Mouse (Mus musculus) kidney, embryonic 15.5 days (tissue): ENCODE measurements around the gene Rhbdl3. TPM values are rescaled to one million over a fixed set of nuclear protein-coding genes. Genes with fewer than 3 reads are reported as not detected.

Source experiments
- ATAC-seq: fragments of 200-750 bp; cut with Nextera tagmentation; replicated peaks from 2 replicates; pipeline ENCODE4 v1.8.0; 2017; ENCODE audit warnings: moderate TSS enrichment; ENCODE audit not compliant: low FRiP score
- H3K27ac ChIP-seq: fragments of 300-500 bp; sonication (generic); 2 replicates; pipeline ENCODE4 v1.5.1; 2015; ENCODE audit warnings: mild to moderate bottlenecking, inconsistent platforms
- H3K27me3 ChIP-seq: fragments of 300-500 bp; sonication (generic); 2 replicates; pipeline ENCODE4 v1.6.1; 2015; ENCODE audit warnings: inconsistent platforms
- H3K36me3 ChIP-seq: fragments of 300-500 bp; sonication (generic); 2 replicates; pipeline ENCODE4 v1.6.1; 2015; ENCODE audit warnings: inconsistent platforms
- H3K4me1 ChIP-seq: fragments of 300-500 bp; sonication (generic); 2 replicates; pipeline ENCODE4 v1.6.1; 2015; ENCODE audit warnings: inconsistent platforms
- H3K4me2 ChIP-seq: fragments of 300-500 bp; sonication (generic); 2 replicates; pipeline ENCODE4 v1.6.1; 2015; ENCODE audit warnings: moderate library complexity, mild to moderate bottlenecking, inconsistent platforms
- H3K4me3 ChIP-seq: fragments of 300-500 bp; sonication (generic); replicated peaks from 2 replicates; pipeline ENCODE4 v1.5.1; 2015; ENCODE audit warnings: mild to moderate bottlenecking, inconsistent platforms
- H3K9ac ChIP-seq: fragments of 300-500 bp; sonication (generic); 2 replicates; pipeline ENCODE4 v1.6.1; 2015; ENCODE audit warnings: mild to moderate bottlenecking, inconsistent platforms
- H3K9me3 ChIP-seq: fragments of 300-500 bp; sonication (generic); replicated peaks from 2 replicates; pipeline ENCODE4 v1.6.1; 2016; ENCODE audit warnings: inconsistent platforms
- WGBS: fragments of 180-500 bp; shearing (Covaris S2); methylation state at CpG from one replicate; pipeline ENCODE4 v1.1.7; 2015; ENCODE audit warnings: mixed read lengths; 5-methylcytosine and 5-hydroxymethylcytosine counted together
- polyA plus RNA-seq: library from polyadenylated mRNA; unstranded; fragments of >200 nt; fragmentation: Nextera tagmentation; extraction: Ambion mirVana; gene quantifications from 2 replicates; pipeline ENCODE4 v1.2.1, GENCODE M21; 2015

Rhbdl3 gene
- polyA plus RNA-seq, 1 experiment from 2014 or later: 2.9 TPM

DNA sequence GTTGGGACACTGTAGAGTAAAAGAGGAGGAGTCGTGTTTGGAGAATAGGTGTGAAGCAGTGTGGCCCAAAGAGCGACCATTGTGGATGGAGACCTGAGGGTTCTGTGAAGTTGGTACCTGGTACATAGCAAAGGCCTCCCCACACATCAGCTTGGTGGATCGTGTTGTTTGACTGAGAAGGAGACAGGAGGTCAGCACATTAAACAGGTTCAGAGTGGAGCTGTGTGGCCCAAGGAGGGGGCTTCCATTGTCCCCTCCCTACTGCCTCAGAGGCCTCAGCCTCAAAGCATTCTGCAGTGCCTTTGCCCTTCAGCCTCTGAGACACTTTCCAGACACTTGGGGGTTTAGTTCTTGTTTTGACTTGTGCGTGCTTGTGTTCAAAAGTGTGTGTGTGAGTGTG is 13.2 kb downstream of the Rhbdl3 start:
- no peak for ATAC-seq
- H3K4me1 ChIP-seq: 0 out of 2 replicates have a peak, but pooled peaks cover 5% of the 10 kb centered on the region
- H3K9ac ChIP-seq: no peak overlapping the region
- H3K27me3 ChIP-seq: peaks cover 5% of the 10 kb centered on the region; the same call in 1 of the 2 replicates
- no peaks in the 10 kb centered on the region for H3K36me3 ChIP-seq
- H3K4me2 ChIP-seq: no peak overlapping the region
- H3K9me3 ChIP-seq: no peaks in the 10 kb centered on the region
- WGBS: 76% methylated on average over 4 of the region's 4 CpGs
- H3K4me3 ChIP-seq: no peak overlapping the region
- no peak overlapping the region for H3K27ac ChIP-seq

DNA sequence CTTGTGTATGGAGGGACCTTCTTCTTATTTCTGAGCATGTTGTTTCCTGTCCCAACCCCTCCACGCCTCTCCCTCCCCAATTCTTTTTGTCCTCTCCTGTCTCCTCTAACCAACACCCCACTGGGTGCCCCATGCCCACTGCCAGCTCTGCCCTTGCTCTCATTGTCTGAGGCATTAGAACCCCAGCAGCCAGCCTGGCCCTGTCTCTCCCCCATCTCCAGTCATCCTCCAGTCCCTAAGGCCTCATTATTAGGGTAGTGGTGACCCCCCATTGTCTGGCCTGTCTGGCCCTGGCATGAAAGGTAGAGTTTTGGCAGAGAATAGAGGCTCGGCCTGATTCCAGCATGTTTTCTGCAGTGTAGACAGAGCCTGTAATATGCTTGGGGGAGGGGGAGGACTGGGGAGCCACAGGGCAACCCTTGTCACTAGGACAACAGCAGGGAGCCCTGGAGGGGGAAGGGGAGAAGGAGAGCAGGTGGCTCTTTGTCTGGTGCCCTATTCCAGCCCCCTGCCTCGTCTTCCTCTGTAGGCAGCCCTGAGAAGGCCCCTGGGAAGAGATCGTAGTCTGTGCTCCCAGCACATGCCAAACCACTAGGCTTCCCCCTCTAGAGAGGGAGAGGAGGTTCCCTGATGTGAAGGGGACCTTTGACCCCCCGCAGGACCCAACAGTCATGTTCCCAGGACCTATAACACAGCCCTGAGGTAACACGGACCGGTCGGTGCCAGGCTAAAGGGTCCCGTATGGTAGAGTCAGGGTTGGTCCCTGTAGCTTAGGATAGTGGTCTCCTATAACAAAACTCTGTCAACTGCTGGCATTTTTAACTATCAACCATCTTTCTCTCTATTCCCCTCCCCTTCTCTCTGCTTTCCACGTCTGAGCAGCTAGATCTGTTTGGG is 15.3 kb downstream of the Rhbdl3 start:
- Histone ChIP-seq H3K9ac (no peak overlapping the region), H3K4me1 (0 out of 2 replicates have a peak, but pooled peaks cover 5% of the 10 kb centered on the region), H3K36me3 (no peaks in the 10 kb centered on the region), H3K9me3 (no peaks in the 10 kb centered on the region), H3K4me3 (no peak overlapping the region), H3K4me2 (no peak overlapping the region), H3K27me3 (peaks cover 5% of the 10 kb centered on the region; the same call in 1 of the 2 replicates), H3K27ac (no peak overlapping the region)
- ATAC-seq: no peak
- WGBS: 65% methylated on average over 10 of the region's 10 CpGs

- no peak for ATAC-seq
- H3K4me2 ChIP-seq: no peak overlapping the region
- WGBS: 48% methylated on average over 13 of the region's 13 CpGs
These were observed 22.5 kb downstream of the Rhbdl3 start for GRCm38 (mm10) chr11:80323255-80323654.

GRCm38 (mm10) chr11:80324636-80325035 is 23.9 kb downstream of the Rhbdl3 start:
- Histone ChIP-seq H3K27me3 (no peaks in the 10 kb centered on the region), H3K4me2 (no peak overlapping the region), H3K27ac (no peak overlapping the region), H3K4me3 (no peak overlapping the region), H3K9me3 (no peaks in the 10 kb centered on the region), H3K4me1 (no peaks in the 10 kb centered on the region), H3K36me3 (no peaks in the 10 kb centered on the region), H3K9ac (no peak overlapping the region)
- no peak for ATAC-seq
- WGBS: 88% methylated on average over 6 of the region's 6 CpGs

More at GRCm38 (mm10) chr11:80323255-80323654, 22.5 kb downstream of the Rhbdl3 start:
- Histone ChIP-seq H3K9ac (no peak overlapping the region), H3K27me3 (no peaks in the 10 kb centered on the region), H3K36me3 (no peaks in the 10 kb centered on the region), H3K27ac (no peak overlapping the region), H3K4me1 (no peaks in the 10 kb centered on the region), H3K4me3 (no peak overlapping the region), H3K9me3 (no peaks in the 10 kb centered on the region)

- ATAC-seq: no peak
- 38% methylated on average over 12 of the region's 12 CpGs for WGBS
- Histone ChIP-seq H3K27me3 (0 out of 2 replicates have a peak, but pooled peaks cover 3% of the 10 kb centered on the region), H3K36me3 (no peaks in the 10 kb centered on the region), H3K4me1 (peaks cover 10% of the 10 kb centered on the region; the same call in 1 of the 2 replicates), H3K27ac (no peak overlapping the region), H3K9ac (no peak overlapping the region), H3K9me3 (no peaks in the 10 kb centered on the region), H3K4me2 (no peak overlapping the region), H3K4me3 (no peak overlapping the region)
These were observed 32.1 kb downstream of the Rhbdl3 start for GRCm38 (mm10) chr11:80332709-80333400.

DNA sequence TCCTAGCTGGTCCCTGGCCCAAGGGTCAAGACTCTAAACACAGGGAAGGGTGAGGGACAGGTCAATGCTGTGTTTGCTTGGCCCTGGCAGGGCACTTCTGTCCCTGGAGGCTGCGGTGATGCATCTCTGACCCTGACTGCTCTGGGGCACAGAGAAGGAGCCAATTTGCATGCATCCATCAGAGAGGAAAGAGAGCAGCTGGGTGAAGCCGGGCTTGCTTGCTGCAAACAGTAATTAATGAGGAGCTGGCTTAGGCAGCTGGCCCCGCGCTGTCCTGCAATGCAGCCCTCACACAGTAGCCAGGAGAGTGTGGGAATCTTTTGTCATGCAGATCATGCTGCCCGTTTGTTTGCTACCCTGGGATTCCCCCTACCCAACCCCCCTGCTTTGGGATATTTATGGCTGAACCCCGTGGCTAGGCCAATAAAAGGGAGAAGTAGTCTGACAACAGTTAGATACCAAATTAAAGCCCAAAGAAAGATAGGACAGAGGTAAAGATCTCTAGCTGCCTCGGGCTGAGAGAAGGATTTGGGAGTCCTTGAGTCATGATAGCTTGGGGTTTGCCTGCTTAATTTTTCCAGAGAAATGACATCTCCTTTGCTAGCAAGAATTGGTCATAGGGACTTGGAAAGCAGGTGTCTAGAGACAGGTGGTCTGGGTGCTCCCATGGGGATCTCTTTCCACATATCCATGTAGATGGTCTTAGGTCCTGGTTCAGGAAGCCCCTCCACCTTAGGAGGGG is 35.1 kb downstream of the Rhbdl3 start:
- ATAC-seq: no peak
- no peaks in the 10 kb centered on the region for H3K9me3 ChIP-seq
- no peak overlapping the region for H3K27ac ChIP-seq
- H3K4me3 ChIP-seq: no peak overlapping the region
- no peak overlapping the region for H3K4me2 ChIP-seq
- peaks cover 10% of the 10 kb centered on the region; the same call in 1 of the 2 replicates for H3K4me1 ChIP-seq
- no peak overlapping the region for H3K9ac ChIP-seq
- WGBS: 3% methylated on average over 7 of the region's 7 CpGs
- H3K27me3 ChIP-seq: 0 out of 2 replicates have a peak, but pooled peaks cover 3% of the 10 kb centered on the region
- H3K36me3 ChIP-seq: no peaks in the 10 kb centered on the region

DNA sequence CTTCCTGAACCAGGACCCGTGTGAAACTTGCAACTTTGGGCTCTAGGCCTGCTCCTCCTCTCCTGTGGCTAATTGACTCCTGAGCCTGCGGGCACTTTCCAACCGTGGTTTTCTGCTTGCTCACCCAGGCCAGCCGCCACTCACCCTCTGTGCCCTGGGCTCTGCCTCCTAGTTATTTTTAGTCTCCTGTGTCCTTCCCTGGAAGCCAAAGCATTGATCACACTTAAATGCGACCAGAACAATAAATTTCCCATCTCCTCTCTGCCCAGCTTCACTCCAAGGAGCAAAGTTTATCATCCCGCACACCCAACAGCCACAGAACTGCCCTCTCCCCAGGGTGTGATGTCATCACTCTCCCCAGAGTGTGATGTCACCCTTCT is 35.6 kb downstream of the Rhbdl3 start:
- H3K27me3 ChIP-seq: 0 out of 2 replicates have a peak, but pooled peaks cover 3% of the 10 kb centered on the region
- no peaks in the 10 kb centered on the region for H3K36me3 ChIP-seq
- no peaks in the 10 kb centered on the region for H3K9me3 ChIP-seq
- WGBS: 13% methylated on average over 6 of the region's 6 CpGs
- H3K9ac ChIP-seq: no peak overlapping the region
- H3K4me3 ChIP-seq: no peak overlapping the region
- no peak for ATAC-seq
- H3K4me1 ChIP-seq: peaks cover 10% of the 10 kb centered on the region; the same call in 1 of the 2 replicates
- no peak overlapping the region for H3K4me2 ChIP-seq
- no peak overlapping the region for H3K27ac ChIP-seq

- no peaks in the 10 kb centered on the region for H3K36me3 ChIP-seq
- no peaks in the 10 kb centered on the region for H3K27me3 ChIP-seq
- H3K4me2 ChIP-seq: no peak overlapping the region
- H3K9me3 ChIP-seq: no peaks in the 10 kb centered on the region
- ATAC-seq: no peak
- no peak overlapping the region for H3K4me3 ChIP-seq
- H3K27ac ChIP-seq: no peak overlapping the region
- H3K9ac ChIP-seq: no peak overlapping the region
- H3K4me1 ChIP-seq: no peaks in the 10 kb centered on the region
- WGBS: 6% methylated on average over 2 of the region's 2 CpGs
These were observed 41.8 kb downstream of the Rhbdl3 start for GRCm38 (mm10) chr11:80342482-80342881.

DNA sequence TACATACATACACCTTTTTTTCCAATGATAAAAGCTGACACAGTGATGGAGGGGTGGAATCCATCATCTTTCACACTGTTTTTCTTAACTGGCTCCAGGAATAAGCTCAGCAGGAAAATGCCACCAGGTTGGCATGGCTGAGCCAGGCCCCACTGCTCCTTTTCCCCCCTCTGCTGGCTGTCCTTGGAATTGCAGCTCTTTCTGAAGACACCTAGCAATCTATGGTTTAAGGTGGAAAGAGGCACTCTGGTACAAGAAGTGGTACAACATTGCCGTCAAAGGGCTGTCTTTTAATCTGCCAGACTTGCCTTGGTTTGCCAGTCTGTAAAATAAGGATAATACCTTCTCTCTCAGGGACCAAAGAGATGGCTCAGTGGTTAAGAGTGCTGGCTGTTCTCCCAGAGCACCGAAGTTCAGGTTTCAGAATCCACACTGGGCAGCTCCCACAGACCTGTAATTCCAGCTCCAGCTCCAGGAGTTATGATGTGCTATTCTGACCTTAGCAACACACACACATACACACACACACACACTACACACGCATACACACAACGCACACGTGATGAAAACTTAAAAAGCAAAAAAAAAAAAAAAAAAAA is 51.2 kb downstream of the Rhbdl3 start:
- Histone ChIP-seq H3K4me1 (no peaks in the 10 kb centered on the region), H3K9me3 (no peaks in the 10 kb centered on the region), H3K4me2 (no peak overlapping the region), H3K9ac (no peak overlapping the region), H3K27me3 (no peaks in the 10 kb centered on the region), H3K4me3 (no peak overlapping the region), H3K27ac (no peak overlapping the region), H3K36me3 (no peaks in the 10 kb centered on the region)
- 55% methylated on average over 5 of the region's 5 CpGs for WGBS
- no peak for ATAC-seq

DNA sequence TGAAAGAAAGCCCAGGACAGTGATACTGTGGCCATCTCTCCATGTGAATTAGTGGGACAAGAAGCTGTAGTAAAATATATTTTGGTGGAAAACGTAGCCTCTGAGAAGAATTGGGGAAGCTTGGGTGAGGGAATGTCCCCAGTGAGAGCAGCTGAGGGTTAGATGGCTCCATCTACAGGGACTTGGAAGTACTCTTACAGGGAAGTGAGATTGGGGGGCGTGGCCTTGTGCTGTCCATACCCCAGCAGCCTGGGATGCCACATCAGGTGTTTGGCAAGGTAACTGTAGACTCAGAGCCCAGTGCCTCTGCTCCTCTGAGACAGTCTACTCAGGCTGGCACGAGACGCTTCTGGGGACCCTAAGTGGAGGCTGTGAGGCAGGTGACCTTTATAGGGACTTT is 54.1 kb downstream of the Rhbdl3 start:
- ATAC-seq: no peak
- H3K9me3 ChIP-seq: no peaks in the 10 kb centered on the region
- WGBS: 41% methylated on average over 4 of the region's 4 CpGs
- no peak overlapping the region for H3K4me2 ChIP-seq
- H3K4me1 ChIP-seq: no peaks in the 10 kb centered on the region
- no peak overlapping the region for H3K9ac ChIP-seq
- H3K36me3 ChIP-seq: no peaks in the 10 kb centered on the region; the same call in 1 of the 2 replicates
- H3K27me3 ChIP-seq: no peaks in the 10 kb centered on the region
- no peak overlapping the region for H3K27ac ChIP-seq
- H3K4me3 ChIP-seq: no peak overlapping the region

GRCm38 (mm10) chr11:80368949-80369348 is 68.2 kb downstream of the Rhbdl3 start:
- H3K4me1 ChIP-seq: no peaks in the 10 kb centered on the region
- H3K27ac ChIP-seq: no peak overlapping the region
- ATAC-seq: no peak
- WGBS: 89% methylated on average over 1 of the region's 1 CpGs
- no peak overlapping the region for H3K4me3 ChIP-seq
- H3K9ac ChIP-seq: no peak overlapping the region
- no peaks in the 10 kb centered on the region for H3K9me3 ChIP-seq
- H3K4me2 ChIP-seq: no peak overlapping the region
- H3K27me3 ChIP-seq: no peaks in the 10 kb centered on the region
- H3K36me3 ChIP-seq: peaks cover 83% of the 10 kb centered on the region
